Mouse (Mus musculus) bone marrow, adult 2 months (tissue): ENCODE measurements around the gene Cd44. TPM values are rescaled to one million over a fixed set of nuclear protein-coding genes. Genes with fewer than 3 reads are reported as not detected.

Experiments
- H3K27ac ChIP-seq: fragments of 200-500 bp; 2 replicates; pipeline ENCODE4 v1.5.1; 2012; ENCODE audit warnings: low read depth, mild to moderate bottlenecking, control low read depth, inconsistent platforms, low read length; ENCODE audit not compliant: control insufficient read depth, poor library complexity, insufficient read depth
- H3K4me1 ChIP-seq: fragments of 200-500 bp; 2 replicates; pipeline ENCODE4 v1.6.1; 2011; ENCODE audit warnings: low read length; ENCODE audit not compliant: control insufficient read depth, insufficient read depth
- H3K4me3 ChIP-seq: fragments of 200-500 bp; replicated peaks from 2 replicates; pipeline ENCODE3; 2011; ENCODE audit warnings: mild to moderate bottlenecking, low read depth, low read length, control low read depth; ENCODE audit not compliant: control insufficient read depth
- CTCF ChIP-seq: fragments of 200-500 bp; IDR thresholded peaks from 2 replicates; pipeline ENCODE4 v1.5.1; 2011; ENCODE audit warnings: low read length, control low read depth; ENCODE audit not compliant: control insufficient read depth, insufficient read depth
- POLR2A ChIP-seq: fragments of 200-500 bp; IDR thresholded peaks from 2 replicates; pipeline ENCODE4 v1.6.1; 2011; ENCODE audit warnings: low read depth, mild to moderate bottlenecking, control low read depth, low read length, borderline replicate concordance; ENCODE audit not compliant: control insufficient read depth
- WGBS: fragments of 180-500 bp; shearing (Covaris S2); methylation state at CpG from one replicate; pipeline ENCODE4 v1.1.7; 2018; 5-methylcytosine and 5-hydroxymethylcytosine counted together
- polyA plus RNA-seq: library from polyadenylated mRNA; stranded (reverse); fragments of >200 nt; gene quantifications from 2 replicates; pipeline ENCODE4 v1.2.4, GENCODE M21; 2011; ENCODE audit warnings: low replicate concordance; ENCODE audit not compliant: missing spikeins, insufficient read depth, insufficient read length

Gene Cd44
- polyA plus RNA-seq, 1 experiment = 39.6 TPM

GRCm38 (mm10) chr2:102912469-102912868, 11.0 kb upstream of the Cd44 start:
- H3K4me1 ChIP-seq = peaks cover 2% of the 10 kb centered on the region; the same call in 1 of the 2 replicates
- TF ChIP-seq CTCF (no peak), POLR2A (no peak)
- WGBS = 76% methylated on average over 3 of the region's 3 CpGs
- no peak overlapping the region for H3K27ac ChIP-seq
- H3K4me3 ChIP-seq = no peak overlapping the region

GRCm38 (mm10) chr2:102909403-102909802, 7.9 kb upstream of the Cd44 start:
- H3K4me3 ChIP-seq = no peak overlapping the region
- 85% methylated on average over 1 of the region's 1 CpGs for WGBS
- TF ChIP-seq POLR2A = no peak
- no peak for TF ChIP-seq CTCF
- H3K4me1 ChIP-seq = peaks cover 2% of the 10 kb centered on the region; the same call in 1 of the 2 replicates
- no peak overlapping the region for H3K27ac ChIP-seq

- TF ChIP-seq CTCF (no peak), POLR2A (no peak)
Observed at GRCm38 (mm10) chr2:102905604-102906003, 4.1 kb upstream of the Cd44 start.

GRCm38 (mm10) chr2:102901828-102902223, 361 bp upstream of the Cd44 start:
- Histone ChIP-seq H3K27ac (no peak overlapping the region), H3K4me3 (peak overlapping the region; percentile 89), H3K4me1 (peaks cover 3% of the 10 kb centered on the region; the same call in 1 of the 2 replicates)
- TF ChIP-seq POLR2A (no peak), CTCF (no peak)
- 42% methylated on average over 3 of the region's 3 CpGs for WGBS

More at GRCm38 (mm10) chr2:102905604-102906003, 4.1 kb upstream of the Cd44 start:
- Histone ChIP-seq H3K4me1 (no peaks in the 10 kb centered on the region), H3K27ac (no peak overlapping the region), H3K4me3 (no peak overlapping the region)
- WGBS = 73% methylated on average over 3 of the region's 3 CpGs

DNA sequence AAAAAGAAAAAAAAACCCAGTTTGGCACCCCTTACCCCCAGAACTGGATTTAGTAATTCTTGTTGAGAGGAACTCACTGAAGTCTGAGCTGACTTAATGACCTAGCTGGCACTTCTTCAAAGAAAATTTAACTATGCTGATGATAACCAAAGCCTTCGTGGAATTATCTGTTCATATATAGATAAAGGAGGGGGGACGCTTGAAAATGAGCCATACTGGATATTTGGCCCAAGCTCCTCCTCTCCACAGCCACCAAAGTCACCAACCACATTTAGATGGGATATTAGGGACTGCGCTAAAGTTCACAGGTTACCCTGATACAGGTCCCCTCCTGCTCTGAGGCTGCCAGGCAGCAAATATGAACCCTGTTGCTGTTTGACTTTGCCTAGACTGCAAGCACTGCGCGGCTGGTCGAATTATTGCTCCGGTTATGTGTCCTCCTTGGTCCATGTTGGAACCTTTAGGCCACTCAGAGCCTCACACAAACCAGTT, 1.2 kb downstream of the Cd44 start:
- H3K4me3 ChIP-seq = peak overlapping the region; percentile 89
- H3K4me1 ChIP-seq = peaks cover 3% of the 10 kb centered on the region; the same call in 1 of the 2 replicates
- H3K27ac ChIP-seq = peak overlapping the region; percentile 85
- 2% methylated on average over 7 of the region's 7 CpGs for WGBS
- no peak for TF ChIP-seq CTCF
- no peak for TF ChIP-seq POLR2A

GRCm38 (mm10) chr2:102899238-102899637, 2.2 kb downstream of the Cd44 start:
- no peak for TF ChIP-seq CTCF
- no peak for TF ChIP-seq POLR2A
- H3K27ac ChIP-seq = peak overlapping the region; percentile 76
- peak overlapping the region; percentile 78 for H3K4me3 ChIP-seq
- peaks cover 4% of the 10 kb centered on the region for H3K4me1 ChIP-seq
- WGBS = 1% methylated on average over 3 of the region's 3 CpGs

DNA sequence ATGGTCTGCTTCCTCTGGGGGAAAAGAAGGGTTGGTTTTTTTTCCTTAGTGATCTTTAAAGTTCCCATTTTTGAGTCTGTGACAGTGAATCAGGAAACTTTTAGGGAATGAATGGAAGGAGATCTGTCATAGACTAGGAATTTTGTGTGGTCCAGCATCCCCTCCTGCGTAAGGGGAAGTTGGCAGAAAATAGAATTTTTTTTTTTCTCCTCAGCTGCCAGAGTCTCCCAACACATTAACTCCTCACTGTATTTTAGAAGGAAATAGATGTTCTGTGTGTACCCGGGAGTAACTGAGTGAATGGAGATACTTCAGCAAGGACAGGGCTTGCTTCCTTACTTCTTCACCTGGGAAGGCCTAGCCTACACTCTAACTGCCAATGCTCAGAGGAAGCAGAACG, 2.9 kb downstream of the Cd44 start:
- peak overlapping the region; percentile 67 for H3K27ac ChIP-seq
- WGBS = 23% methylated on average over 3 of the region's 3 CpGs
- peaks cover 5% of the 10 kb centered on the region for H3K4me1 ChIP-seq
- H3K4me3 ChIP-seq = peak overlapping the region; percentile 78
- no peak for TF ChIP-seq CTCF

DNA sequence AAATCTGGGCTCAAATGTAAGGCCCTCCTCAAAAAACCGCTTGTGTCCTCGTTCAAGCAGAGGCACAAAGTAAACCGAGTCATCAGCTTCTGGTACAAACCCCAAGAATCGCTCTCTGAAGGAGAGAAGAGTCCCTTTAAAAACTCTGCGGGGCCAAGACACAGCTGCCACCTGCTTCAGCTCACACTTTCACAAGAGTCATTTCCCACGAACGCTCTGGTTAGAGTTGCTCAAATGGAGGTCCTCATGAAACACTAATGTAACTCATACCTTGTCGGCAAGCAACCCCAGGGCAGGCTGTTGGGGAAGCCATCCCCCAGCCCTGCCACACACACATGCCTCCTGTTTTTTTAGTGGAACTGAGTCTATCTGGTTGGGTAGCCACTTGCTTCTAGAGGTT, 5.3 kb downstream of the Cd44 start:
- TF ChIP-seq CTCF (no peak), POLR2A (no peak)
- Histone ChIP-seq H3K4me1 (peaks cover 8% of the 10 kb centered on the region), H3K4me3 (peak overlapping the region; percentile 28), H3K27ac (peak overlapping the region; percentile 80)
- 46% methylated on average over 8 of the region's 8 CpGs for WGBS

DNA sequence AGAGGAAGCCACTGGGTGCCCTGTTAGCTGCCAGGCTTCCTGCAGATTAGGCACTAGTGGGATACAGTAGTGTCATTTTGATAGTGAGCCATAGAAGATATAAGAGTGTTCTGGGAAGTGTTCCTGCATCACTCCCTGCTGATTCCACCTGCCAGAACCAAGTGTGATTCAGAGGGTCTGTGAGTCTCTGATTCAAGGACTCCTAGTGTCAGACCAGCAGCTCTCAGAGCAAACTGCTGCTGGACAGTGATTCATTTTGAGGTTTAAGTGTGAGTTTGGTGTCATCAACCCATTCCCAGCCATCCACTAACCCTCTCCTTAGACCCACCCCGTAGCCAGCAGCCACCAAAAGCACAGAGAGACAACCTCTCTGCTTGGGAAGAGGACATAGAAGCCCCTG, 6.3 kb downstream of the Cd44 start:
- 75% methylated on average over 1 of the region's 1 CpGs for WGBS
- H3K27ac ChIP-seq = peak overlapping the region; percentile 57
- no peak for TF ChIP-seq CTCF
- TF ChIP-seq POLR2A = no peak
- H3K4me3 ChIP-seq = peak overlapping the region; percentile 2
- H3K4me1 ChIP-seq = peaks cover 8% of the 10 kb centered on the region
